Mouse (Mus musculus): ENCODE measurements around the gene Mybpc1. TPM values are rescaled to one million over a fixed set of nuclear protein-coding genes. Genes with fewer than 3 reads are reported as not detected.

Mybpc1 gene
- polyA plus RNA-seq, 1 experiment from 2014 or later = 6.5 TPM

GRCm38 (mm10) chr10:88606686-88607085 is 1.7 kb upstream of the Mybpc1 start:
- Histone ChIP-seq H3K9ac (replicated peaks; ENCODE audit: low read length) (no peak overlapping the region), H3K27me3 (ENCODE audit: insufficient read depth, low read length) (no peaks in the 10 kb centered on the region), H3K4me2 (replicated peaks; ENCODE audit: low read depth, low read length) (no peak overlapping the region), H3K4me3 (ENCODE audit: low read length) (no peak overlapping the region), H3K9me3 (ENCODE audit: low read length) (no peaks in the 10 kb centered on the region), H3K4me1 (ENCODE audit: insufficient read depth, low read length) (peaks cover 6% of the 10 kb centered on the region; the same call in 1 of the 2 replicates), H3K27ac (ENCODE audit: low read length) (no peak overlapping the region), H3K36me3 (ENCODE audit: insufficient read depth, low read length) (no peaks in the 10 kb centered on the region)
- no peak for ATAC-seq (ENCODE audit: low FRiP score, low TSS enrichment)
- WGBS = 46% methylated on average over 7 of the region's 7 CpGs

GRCm38 (mm10) chr10:88606065-88606464 is 1.1 kb upstream of the Mybpc1 start:
- no peak for ATAC-seq (ENCODE audit: low FRiP score, low TSS enrichment)
- WGBS = 68% methylated on average over 8 of the region's 8 CpGs
- no peak overlapping the region for H3K4me3 ChIP-seq (ENCODE audit: low read length)

GRCm38 (mm10) chr10:88603773-88604172 is 1.2 kb downstream of the Mybpc1 start:
- Histone ChIP-seq H3K9ac (replicated peaks; ENCODE audit: low read length) (no peak overlapping the region), H3K36me3 (ENCODE audit: insufficient read depth, low read length) (no peaks in the 10 kb centered on the region), H3K4me1 (ENCODE audit: insufficient read depth, low read length) (peaks cover 6% of the 10 kb centered on the region; the same call in 1 of the 2 replicates), H3K27me3 (ENCODE audit: insufficient read depth, low read length) (no peaks in the 10 kb centered on the region), H3K27ac (ENCODE audit: low read length) (no peak overlapping the region), H3K4me2 (replicated peaks; ENCODE audit: low read depth, low read length) (no peak overlapping the region), H3K4me3 (ENCODE audit: low read length) (no peak overlapping the region), H3K9me3 (ENCODE audit: low read length) (no peaks in the 10 kb centered on the region)
- 33% methylated on average over 2 of the region's 2 CpGs for WGBS
- no peak for ATAC-seq (ENCODE audit: low FRiP score, low TSS enrichment)

More at GRCm38 (mm10) chr10:88606065-88606464, 1.1 kb upstream of the Mybpc1 start:
- H3K4me1 ChIP-seq (ENCODE audit: insufficient read depth, low read length) = peaks cover 6% of the 10 kb centered on the region; the same call in 1 of the 2 replicates
- no peak overlapping the region for H3K4me2 ChIP-seq (replicated peaks; ENCODE audit: low read depth, low read length)
- H3K27me3 ChIP-seq (ENCODE audit: insufficient read depth, low read length) = no peaks in the 10 kb centered on the region
- H3K9me3 ChIP-seq (ENCODE audit: low read length) = no peaks in the 10 kb centered on the region
- no peak overlapping the region for H3K9ac ChIP-seq (replicated peaks; ENCODE audit: low read length)
- no peak overlapping the region for H3K27ac ChIP-seq (ENCODE audit: low read length)
- H3K36me3 ChIP-seq (ENCODE audit: insufficient read depth, low read length) = no peaks in the 10 kb centered on the region

GRCm38 (mm10) chr10:88603256-88603655 is 1.7 kb downstream of the Mybpc1 start:
- Histone ChIP-seq H3K4me1 (ENCODE audit: insufficient read depth, low read length) (peaks cover 6% of the 10 kb centered on the region; the same call in 1 of the 2 replicates), H3K9me3 (ENCODE audit: low read length) (no peaks in the 10 kb centered on the region), H3K4me3 (ENCODE audit: low read length) (no peak overlapping the region), H3K36me3 (ENCODE audit: insufficient read depth, low read length) (no peaks in the 10 kb centered on the region), H3K27me3 (ENCODE audit: insufficient read depth, low read length) (no peaks in the 10 kb centered on the region), H3K9ac (replicated peaks; ENCODE audit: low read length) (no peak overlapping the region), H3K4me2 (replicated peaks; ENCODE audit: low read depth, low read length) (no peak overlapping the region), H3K27ac (ENCODE audit: low read length) (no peak overlapping the region)
- ATAC-seq (ENCODE audit: low FRiP score, low TSS enrichment) = no peak
- 16% methylated on average over 5 of the region's 5 CpGs for WGBS

GRCm38 (mm10) chr10:88600591-88600990 is 4.4 kb downstream of the Mybpc1 start:
- 89% methylated on average over 7 of the region's 7 CpGs for WGBS
- no peak for ATAC-seq (ENCODE audit: low FRiP score, low TSS enrichment)
- no peak overlapping the region for H3K9ac ChIP-seq (replicated peaks; ENCODE audit: low read length)
- no peak overlapping the region for H3K4me2 ChIP-seq (replicated peaks; ENCODE audit: low read depth, low read length)
- no peaks in the 10 kb centered on the region for H3K27me3 ChIP-seq (ENCODE audit: insufficient read depth, low read length)
- no peak overlapping the region for H3K27ac ChIP-seq (ENCODE audit: low read length)
- H3K4me3 ChIP-seq (ENCODE audit: low read length) = no peak overlapping the region
- H3K4me1 ChIP-seq (ENCODE audit: insufficient read depth, low read length) = peaks cover 6% of the 10 kb centered on the region; the same call in 1 of the 2 replicates
- H3K9me3 ChIP-seq (ENCODE audit: low read length) = no peaks in the 10 kb centered on the region
- H3K36me3 ChIP-seq (ENCODE audit: insufficient read depth, low read length) = no peaks in the 10 kb centered on the region

- Histone ChIP-seq H3K4me1 (ENCODE audit: insufficient read depth, low read length) (no peaks in the 10 kb centered on the region), H3K9ac (replicated peaks; ENCODE audit: low read length) (no peak overlapping the region), H3K27me3 (ENCODE audit: insufficient read depth, low read length) (no peaks in the 10 kb centered on the region), H3K4me3 (ENCODE audit: low read length) (no peak overlapping the region), H3K27ac (ENCODE audit: low read length) (no peak overlapping the region), H3K36me3 (ENCODE audit: insufficient read depth, low read length) (no peaks in the 10 kb centered on the region), H3K9me3 (ENCODE audit: low read length) (no peaks in the 10 kb centered on the region), H3K4me2 (replicated peaks; ENCODE audit: low read depth, low read length) (no peak overlapping the region)
- 92% methylated on average over 4 of the region's 4 CpGs for WGBS
- no peak for ATAC-seq (ENCODE audit: low FRiP score, low TSS enrichment)
Measured at GRCm38 (mm10) chr10:88592316-88592715, 12.6 kb downstream of the Mybpc1 start.

GRCm38 (mm10) chr10:88591042-88591441 is 13.9 kb downstream of the Mybpc1 start:
- no peaks in the 10 kb centered on the region for H3K9me3 ChIP-seq (ENCODE audit: low read length)
- 76% methylated on average over 12 of the region's 12 CpGs for WGBS
- no peaks in the 10 kb centered on the region for H3K27me3 ChIP-seq (ENCODE audit: insufficient read depth, low read length)
- H3K36me3 ChIP-seq (ENCODE audit: insufficient read depth, low read length) = no peaks in the 10 kb centered on the region
- no peaks in the 10 kb centered on the region for H3K4me1 ChIP-seq (ENCODE audit: insufficient read depth, low read length)
- H3K27ac ChIP-seq (ENCODE audit: low read length) = no peak overlapping the region
- H3K4me3 ChIP-seq (ENCODE audit: low read length) = no peak overlapping the region
- H3K4me2 ChIP-seq (replicated peaks; ENCODE audit: low read depth, low read length) = no peak overlapping the region
- no peak for ATAC-seq (ENCODE audit: low FRiP score, low TSS enrichment)
- H3K9ac ChIP-seq (replicated peaks; ENCODE audit: low read length) = no peak overlapping the region

- no peak overlapping the region for H3K4me3 ChIP-seq (ENCODE audit: low read length)
- no peak overlapping the region for H3K27ac ChIP-seq (ENCODE audit: low read length)
- H3K9ac ChIP-seq (replicated peaks; ENCODE audit: low read length) = no peak overlapping the region
- no peaks in the 10 kb centered on the region for H3K9me3 ChIP-seq (ENCODE audit: low read length)
- H3K36me3 ChIP-seq (ENCODE audit: insufficient read depth, low read length) = no peaks in the 10 kb centered on the region
- 85% methylated on average over 11 of the region's 11 CpGs for WGBS
- no peak overlapping the region for H3K4me2 ChIP-seq (replicated peaks; ENCODE audit: low read depth, low read length)
- H3K27me3 ChIP-seq (ENCODE audit: insufficient read depth, low read length) = no peaks in the 10 kb centered on the region
- H3K4me1 ChIP-seq (ENCODE audit: insufficient read depth, low read length) = no peaks in the 10 kb centered on the region
- ATAC-seq (ENCODE audit: low FRiP score, low TSS enrichment) = no peak
Measured at GRCm38 (mm10) chr10:88584469-88584868, 20.5 kb downstream of the Mybpc1 start.

GRCm38 (mm10) chr10:88580786-88581185 is 24.2 kb downstream of the Mybpc1 start:
- 84% methylated on average over 5 of the region's 5 CpGs for WGBS
- ATAC-seq (ENCODE audit: low FRiP score, low TSS enrichment) = no peak
- Histone ChIP-seq H3K9me3 (ENCODE audit: low read length) (no peaks in the 10 kb centered on the region), H3K4me1 (ENCODE audit: insufficient read depth, low read length) (no peaks in the 10 kb centered on the region), H3K27ac (ENCODE audit: low read length) (no peak overlapping the region), H3K27me3 (ENCODE audit: insufficient read depth, low read length) (no peaks in the 10 kb centered on the region), H3K9ac (replicated peaks; ENCODE audit: low read length) (no peak overlapping the region), H3K36me3 (ENCODE audit: insufficient read depth, low read length) (no peaks in the 10 kb centered on the region), H3K4me3 (ENCODE audit: low read length) (no peak overlapping the region), H3K4me2 (replicated peaks; ENCODE audit: low read depth, low read length) (no peak overlapping the region)

GRCm38 (mm10) chr10:88578651-88579050 is 26.3 kb downstream of the Mybpc1 start:
- no peak for ATAC-seq (ENCODE audit: low FRiP score, low TSS enrichment)
- no peak overlapping the region for H3K9ac ChIP-seq (replicated peaks; ENCODE audit: low read length)
- H3K4me3 ChIP-seq (ENCODE audit: low read length) = no peak overlapping the region
- H3K4me1 ChIP-seq (ENCODE audit: insufficient read depth, low read length) = peaks cover 4% of the 10 kb centered on the region; the same call in 1 of the 2 replicates
- 50% methylated on average over 4 of the region's 4 CpGs for WGBS
- H3K27me3 ChIP-seq (ENCODE audit: insufficient read depth, low read length) = no peaks in the 10 kb centered on the region
- H3K9me3 ChIP-seq (ENCODE audit: low read length) = no peaks in the 10 kb centered on the region
- H3K27ac ChIP-seq (ENCODE audit: low read length) = no peak overlapping the region
- no peaks in the 10 kb centered on the region for H3K36me3 ChIP-seq (ENCODE audit: insufficient read depth, low read length)
- H3K4me2 ChIP-seq (replicated peaks; ENCODE audit: low read depth, low read length) = no peak overlapping the region

Data from kidney, embryonic 16.5 days (tissue).